Mouse (Mus musculus): ENCODE measurements at regions not wholly inside any gene's neighbourhood (a gene's known extent, or its start where the extent isn't known, plus 50 kb on each side); places are given as distances from the start of the nearest gene placed in this dataset.
A peak's percentile ranks its signal among the peaks of the same experiment; 100 is the strongest.

DNA sequence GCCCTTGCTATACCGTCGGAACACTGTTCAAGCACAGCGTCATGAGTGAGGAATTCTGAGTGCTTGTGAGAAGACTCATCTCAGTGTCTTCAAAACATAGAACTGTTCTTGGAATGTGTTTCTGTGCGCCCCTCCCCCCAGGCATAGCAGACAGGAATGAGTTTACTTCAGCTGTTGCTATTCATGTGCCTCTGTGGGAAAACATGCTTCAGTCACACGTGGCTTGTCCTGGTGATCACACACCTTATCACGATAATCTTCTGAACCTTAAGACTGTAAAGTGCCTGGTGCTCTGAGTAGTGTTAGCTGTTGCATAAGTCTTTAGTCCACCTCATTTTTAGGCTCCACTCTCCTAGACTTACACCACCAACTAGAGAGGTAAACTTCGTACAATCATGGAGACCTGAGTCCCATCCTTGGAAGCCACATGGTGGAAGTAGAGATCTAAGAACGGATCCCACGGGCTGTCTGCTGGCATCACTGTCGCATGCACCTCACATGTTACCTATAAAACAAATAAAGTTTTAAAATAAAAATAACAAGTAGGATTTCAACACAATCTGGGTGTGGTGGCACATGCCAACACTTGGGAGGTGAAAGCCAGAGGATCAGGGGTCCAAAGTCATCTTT is 1143.8 kb downstream of the 4930447A16Rik start:
- DNase-seq (ENCODE audit: low read depth, low spot score), result no peak

- no peak for DNase-seq (ENCODE audit: low read depth, low spot score)
Observed at GRCm38 (mm10) chr15:38570144-38570543, 1144.8 kb downstream of the 4930447A16Rik start.

DNA sequence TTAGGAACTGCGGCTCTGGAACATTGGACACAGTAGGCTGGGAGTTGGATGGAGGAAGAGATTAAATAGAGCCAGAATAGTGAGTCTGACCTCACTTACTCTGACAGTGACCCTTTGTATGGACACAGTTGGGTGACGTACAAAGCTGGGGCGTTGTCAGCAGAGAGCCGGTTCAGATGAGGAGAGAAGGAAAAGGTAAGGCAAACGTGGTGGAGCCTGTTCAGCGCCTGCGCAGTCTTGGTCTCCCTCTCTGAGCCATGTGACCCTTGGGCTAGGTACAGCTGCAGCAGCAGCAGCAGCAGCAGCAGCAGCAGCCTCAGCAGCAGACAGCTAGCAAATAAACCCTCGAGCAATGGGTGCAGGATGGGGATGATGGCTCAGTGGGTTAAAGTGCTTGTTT is 1145.4 kb downstream of the 4930447A16Rik start:
- DNase-seq (ENCODE audit: low read depth, low spot score), result peak; percentile 25

- no peak for DNase-seq (ENCODE audit: low read depth, low spot score)
Observed at GRCm38 (mm10) chr15:38572652-38573051, 1147.3 kb downstream of the 4930447A16Rik start.

GRCm38 (mm10) chr15:38574447-38574846 is 1149.1 kb downstream of the 4930447A16Rik start:
- DNase-seq (ENCODE audit: low read depth, low spot score), result no peak

DNA sequence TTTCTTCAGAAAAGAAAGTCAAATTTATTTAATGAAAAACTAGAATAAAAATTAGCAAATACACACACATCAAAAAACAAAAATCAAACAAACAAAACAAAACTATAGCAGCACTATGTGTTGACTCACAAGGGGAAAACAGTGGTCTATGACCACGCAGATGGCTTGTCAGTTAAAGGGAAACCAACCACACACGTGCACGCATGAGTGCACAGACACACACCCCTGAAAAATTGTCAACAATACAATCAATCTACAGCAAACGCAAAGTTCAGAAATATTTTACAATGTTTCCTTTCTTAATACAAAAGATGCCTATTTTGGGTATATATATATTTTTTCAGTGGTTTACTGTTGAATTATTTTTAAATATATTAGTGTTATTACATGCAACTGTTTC is 1149.9 kb downstream of the 4930447A16Rik start:
- no peak for DNase-seq (ENCODE audit: low read depth, low spot score)

- no peak for DNase-seq (ENCODE audit: low read depth, low spot score)
Observed at GRCm38 (mm10) chr15:38577691-38578090, 1152.3 kb downstream of the 4930447A16Rik start.

GRCm38 (mm10) chr15:38579481-38579880 is 1154.1 kb downstream of the 4930447A16Rik start:
- DNase-seq (ENCODE audit: low read depth, low spot score), result no peak

DNA sequence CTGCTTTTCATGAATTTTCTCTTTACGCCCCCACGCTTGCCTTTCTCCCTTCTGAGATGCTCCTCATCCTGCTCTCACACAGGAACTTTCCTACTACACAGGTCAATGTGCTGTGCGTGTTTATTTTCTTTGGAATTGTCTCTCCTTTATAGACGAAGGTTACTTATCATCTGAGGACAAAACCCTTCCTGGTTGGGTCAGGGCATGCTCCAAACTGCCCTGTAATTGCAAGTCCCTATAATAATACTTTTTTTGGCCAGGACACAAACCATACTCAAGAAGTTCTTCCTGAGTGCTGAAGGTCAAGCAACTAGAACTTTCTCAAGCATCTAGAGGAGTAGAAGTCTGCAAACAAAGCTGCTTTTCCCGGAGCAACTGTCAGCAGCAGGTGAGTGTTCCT is 1158.1 kb downstream of the 4930447A16Rik start:
- DNase-seq (ENCODE audit: low read depth, low spot score), result no peak

GRCm38 (mm10) chr15:38584425-38584824 is 1159.1 kb downstream of the 4930447A16Rik start:
- peak; percentile 20 for DNase-seq (ENCODE audit: low read depth, low spot score)

DNA sequence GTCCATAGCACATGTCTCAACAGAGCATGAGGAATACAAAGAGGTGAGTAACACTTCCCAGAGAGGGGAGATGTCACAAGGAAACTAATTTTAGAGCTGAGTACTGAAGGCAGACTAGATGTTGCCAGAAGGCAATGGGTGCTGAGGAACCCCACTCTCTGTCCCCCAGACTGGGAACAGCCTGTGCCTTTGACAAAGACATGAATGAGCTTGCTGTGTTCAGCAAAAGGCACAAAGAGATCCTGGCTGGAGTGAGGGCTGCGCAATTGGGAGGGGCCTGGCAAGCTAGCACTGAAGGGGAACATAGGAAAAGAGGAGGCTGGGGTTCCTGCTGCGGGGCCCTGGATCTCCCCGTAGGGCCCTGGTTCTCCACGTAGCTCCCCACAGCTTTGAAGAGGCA is 1160.3 kb downstream of the 4930447A16Rik start:
- no peak for DNase-seq (ENCODE audit: low read depth, low spot score)

DNA sequence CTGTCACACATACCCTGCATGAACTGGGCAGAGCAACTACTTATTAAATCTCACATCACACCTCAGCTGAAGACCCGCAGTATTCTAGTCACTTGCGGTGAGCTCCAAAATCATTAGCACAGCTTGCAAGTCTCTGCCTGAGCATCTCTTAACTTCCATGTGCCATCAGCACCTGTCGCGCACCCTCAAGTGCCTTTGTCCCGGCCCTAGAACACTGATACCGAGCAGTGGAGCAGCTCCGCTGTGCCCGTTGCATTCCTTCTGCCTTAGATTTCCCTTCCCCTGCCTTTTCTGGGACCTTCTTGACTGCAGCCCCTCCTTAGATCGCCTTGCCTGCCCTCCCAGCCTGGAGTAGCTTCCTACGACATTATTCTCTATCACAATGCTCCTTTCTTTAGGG is 1161.2 kb downstream of the 4930447A16Rik start:
- DNase-seq (ENCODE audit: low read depth, low spot score), result no peak

DNA sequence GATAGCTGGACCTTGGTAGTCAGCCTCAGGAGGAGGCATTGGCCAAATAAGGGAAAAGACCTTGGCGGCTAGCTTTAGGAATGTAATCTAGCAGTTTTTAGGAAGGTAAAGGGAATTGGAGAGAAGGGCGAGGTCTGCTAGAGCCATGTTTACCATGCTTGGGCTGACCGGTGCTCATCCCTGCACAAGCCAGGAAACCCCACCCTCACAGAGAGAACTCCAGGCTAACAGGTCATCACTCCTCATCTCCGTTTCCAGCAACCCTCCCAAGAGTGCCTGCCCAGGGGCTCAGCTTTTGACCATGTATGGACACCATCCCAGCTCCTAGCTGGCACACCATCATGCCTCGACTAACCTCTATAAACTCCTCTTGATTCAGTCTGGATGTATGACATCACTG is 1162.9 kb downstream of the 4930447A16Rik start:
- no peak for DNase-seq (ENCODE audit: low read depth, low spot score)

DNA sequence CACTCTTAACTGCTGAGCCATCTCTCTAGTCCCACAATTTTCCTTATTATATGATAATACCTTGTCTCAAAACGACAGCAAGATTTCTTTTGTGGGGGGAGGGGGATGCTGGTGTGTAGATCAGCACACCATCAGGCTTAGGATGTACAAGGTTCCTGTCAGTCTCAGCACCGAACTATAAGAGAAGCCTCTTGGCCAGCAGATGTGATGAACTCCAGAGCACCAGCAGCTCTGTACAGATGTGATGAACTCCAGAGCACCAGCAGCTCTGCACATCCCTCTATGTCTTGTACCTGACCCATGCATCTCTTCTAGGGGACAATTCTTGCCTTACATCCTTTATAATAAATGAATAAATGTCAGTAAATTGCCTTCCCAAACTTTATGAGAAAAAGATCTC is 1163.7 kb downstream of the 4930447A16Rik start:
- no peak for DNase-seq (ENCODE audit: low read depth, low spot score)

GRCm38 (mm10) chr15:38589675-38590074 is 1164.3 kb downstream of the 4930447A16Rik start:
- DNase-seq (ENCODE audit: low read depth, low spot score), result no peak

GRCm38 (mm10) chr15:38594095-38594494 is 1168.7 kb downstream of the 4930447A16Rik start:
- DNase-seq (ENCODE audit: low read depth, low spot score), result no peak

- no peak for DNase-seq (ENCODE audit: low read depth, low spot score)
Observed at GRCm38 (mm10) chr15:38594747-38595146, 1169.4 kb downstream of the 4930447A16Rik start.

GRCm38 (mm10) chr15:38595820-38596219 is 1170.5 kb downstream of the 4930447A16Rik start:
- no peak for DNase-seq (ENCODE audit: low read depth, low spot score)

- no peak for DNase-seq (ENCODE audit: low read depth, low spot score)
Observed at GRCm38 (mm10) chr15:38597458-38597857, 1172.1 kb downstream of the 4930447A16Rik start.

DNA sequence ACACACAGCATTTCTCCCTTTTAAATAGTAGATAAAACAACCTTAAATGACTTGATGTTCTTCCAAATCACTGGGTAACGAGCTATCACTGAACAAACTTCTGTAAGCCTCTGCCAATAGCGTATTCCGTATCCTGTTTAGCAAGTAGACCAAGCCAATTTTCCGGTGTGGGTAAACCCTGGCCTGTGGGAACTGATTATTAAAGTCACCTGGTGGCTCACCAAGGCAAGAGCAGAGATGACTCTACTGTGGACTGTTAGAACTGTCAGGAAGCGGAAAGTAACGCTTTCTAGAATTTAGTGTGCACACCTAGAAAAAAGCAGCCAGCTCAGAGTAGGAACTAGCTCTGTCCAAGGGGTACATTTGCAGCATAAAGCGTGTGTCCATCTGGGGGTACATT is 1176.1 kb downstream of the 4930447A16Rik start:
- no peak for DNase-seq (ENCODE audit: low read depth, low spot score)

DNA sequence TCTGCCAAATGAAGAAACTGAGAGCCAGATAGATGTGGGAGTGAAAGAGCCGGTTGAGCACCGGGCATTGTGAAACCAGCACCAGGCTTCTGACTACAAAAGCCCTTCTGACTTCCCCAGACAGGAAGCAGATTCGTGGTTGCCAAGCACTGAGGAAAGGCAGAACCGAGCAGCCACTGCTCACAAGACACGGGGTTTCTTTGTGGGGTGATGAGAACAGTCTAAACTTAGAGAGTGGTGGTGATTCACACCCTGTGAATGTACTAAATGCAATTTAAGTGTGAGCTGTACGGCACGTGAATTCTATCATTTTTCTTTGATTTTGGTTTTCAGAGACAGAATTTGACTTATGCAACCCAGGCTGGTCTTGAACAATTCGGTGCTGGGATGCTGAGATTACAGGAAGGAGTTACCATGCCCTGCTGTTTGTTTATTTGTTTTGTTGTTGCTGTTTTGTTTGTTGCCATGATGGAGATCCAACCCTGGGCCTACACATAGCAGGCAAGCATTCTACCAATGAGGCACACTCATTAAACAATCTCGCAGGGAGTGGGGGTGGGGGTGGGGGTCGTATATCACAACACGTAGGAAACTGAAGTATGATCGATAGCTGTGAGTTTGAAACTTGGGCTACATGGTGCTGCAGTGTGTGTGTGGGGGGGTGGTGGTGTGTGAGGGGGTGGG is 1177.0 kb downstream of the 4930447A16Rik start:
- no peak for DNase-seq (ENCODE audit: low read depth, low spot score)

DNA sequence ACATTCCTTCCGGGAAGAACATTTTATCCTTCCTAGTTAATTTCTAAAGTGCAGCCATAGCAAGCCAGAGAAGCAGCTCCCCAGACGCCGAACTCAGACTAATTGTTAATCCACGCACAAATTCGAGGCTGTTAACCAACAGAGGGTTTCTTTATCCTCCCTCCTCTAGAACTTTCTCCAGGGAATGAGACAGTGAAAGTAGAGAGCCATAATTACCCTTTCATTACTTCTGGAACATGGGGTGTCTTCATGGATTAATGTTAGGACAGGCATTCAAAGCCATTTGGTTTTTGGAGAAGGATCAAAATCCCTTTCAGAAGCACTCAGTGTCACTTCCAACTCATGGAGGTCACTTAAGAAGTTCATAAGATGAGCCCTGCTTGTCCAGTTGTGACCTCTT is 1178.6 kb downstream of the 4930447A16Rik start:
- no peak for DNase-seq (ENCODE audit: low read depth, low spot score)

GRCm38 (mm10) chr15:38607368-38607767 is 1182.0 kb downstream of the 4930447A16Rik start:
- no peak for DNase-seq (ENCODE audit: low read depth, low spot score)

Data from ZHBTc4 (cell line).